Mouse (Mus musculus) olfactory bulb, adult 2 months (tissue): ENCODE results near the gene Unc50.

Experiments
- CTCF ChIP-seq: fragments of 200-500 bp; IDR thresholded peaks from 2 replicates; pipeline ENCODE4 v1.5.1; 2012; ENCODE audit warnings: low read depth, mild to moderate bottlenecking, low read length, moderate library complexity; ENCODE audit not compliant: insufficient read depth
- POLR2A ChIP-seq: fragments of 200-500 bp; IDR thresholded peaks from 2 replicates; pipeline ENCODE4 v1.6.1; 2012; ENCODE audit warnings: mild to moderate bottlenecking, low read depth, low read length, moderate library complexity; ENCODE audit not compliant: insufficient read depth

DNA sequence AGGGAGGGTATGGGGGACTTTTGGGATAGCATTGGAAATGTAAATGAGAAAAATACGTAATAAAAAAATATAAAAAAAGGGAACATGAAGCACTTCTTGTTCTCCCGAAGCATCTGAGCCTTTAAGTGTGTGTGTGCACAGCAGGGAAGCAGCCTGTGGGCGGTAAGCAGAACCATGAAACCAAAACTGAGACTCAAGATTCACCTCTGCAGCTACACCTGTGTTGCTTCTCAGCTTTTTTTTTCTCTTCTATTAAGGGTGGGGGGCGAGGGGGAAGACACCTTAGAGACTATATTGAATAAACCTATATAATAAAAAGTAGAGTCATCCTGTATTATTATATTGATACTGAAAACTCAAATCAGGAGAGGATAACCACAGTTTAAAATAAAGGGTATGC, 37.9 kb downstream of the Unc50 start:
- TF ChIP-seq CTCF (no peak), POLR2A (no peak)
